Mouse (Mus musculus): Measurements from ENCODE around the gene Fibin.

The Fibin gene

GRCm38 (mm10) chr2:110362432-110363283 is at the start of gene Fibin:
Fibin (minus strand) TSS chr2:110363183.
- peak; percentile 21 for DNase-seq (ENCODE audit: low read depth, low spot score)

- DNase-seq (ENCODE audit: low read depth, low spot score), result no peak
Observed at GRCm38 (mm10) chr2:110411428-110411827, 48.4 kb upstream of the Fibin start.

- DNase-seq (ENCODE audit: low read depth, low spot score), result no peak
Observed at GRCm38 (mm10) chr2:110408757-110409156, 45.8 kb upstream of the Fibin start.

- DNase-seq (ENCODE audit: low read depth, low spot score), result no peak
Observed at GRCm38 (mm10) chr2:110392714-110393336, 29.8 kb upstream of the Fibin start.

GRCm38 (mm10) chr2:110390736-110391409 is 27.9 kb upstream of the Fibin start:
- DNase-seq (ENCODE audit: low read depth, low spot score), result no peak

- DNase-seq (ENCODE audit: low read depth, low spot score), result no peak
Observed at GRCm38 (mm10) chr2:110379811-110380210, 16.8 kb upstream of the Fibin start.

- DNase-seq (ENCODE audit: low read depth, low spot score), result no peak
Observed at GRCm38 (mm10) chr2:110376660-110377059, 13.7 kb upstream of the Fibin start.

GRCm38 (mm10) chr2:110375475-110375874 is 12.5 kb upstream of the Fibin start:
- no peak for DNase-seq (ENCODE audit: low read depth, low spot score)

- DNase-seq (ENCODE audit: low read depth, low spot score), result peak; percentile 26
Observed at GRCm38 (mm10) chr2:110373186-110373585, 10.2 kb upstream of the Fibin start.

- DNase-seq (ENCODE audit: low read depth, low spot score), result no peak
Observed at GRCm38 (mm10) chr2:110367382-110367887, 4.5 kb upstream of the Fibin start.

GRCm38 (mm10) chr2:110365401-110365800 is 2.4 kb upstream of the Fibin start:
- DNase-seq (ENCODE audit: low read depth, low spot score), result no peak

GRCm38 (mm10) chr2:110363855-110364254 is 872 bp upstream of the Fibin start:
- DNase-seq (ENCODE audit: low read depth, low spot score), result no peak

- DNase-seq (ENCODE audit: low read depth, low spot score), result no peak
Observed at GRCm38 (mm10) chr2:110353302-110353970, 9.5 kb downstream of the Fibin start.

GRCm38 (mm10) chr2:110351843-110352251 is 11.1 kb downstream of the Fibin start:
- DNase-seq (ENCODE audit: low read depth, low spot score), result no peak

GRCm38 (mm10) chr2:110351406-110351805 is 11.6 kb downstream of the Fibin start:
- DNase-seq (ENCODE audit: low read depth, low spot score), result no peak

- DNase-seq (ENCODE audit: low read depth, low spot score), result no peak
Observed at GRCm38 (mm10) chr2:110328953-110329352, 34.0 kb downstream of the Fibin start.

GRCm38 (mm10) chr2:110319949-110320348 is 43.0 kb downstream of the Fibin start:
- no peak for DNase-seq (ENCODE audit: low read depth, low spot score)

GRCm38 (mm10) chr2:110319266-110319665 is 43.7 kb downstream of the Fibin start:
- no peak for DNase-seq (ENCODE audit: low read depth, low spot score)

- no peak for DNase-seq (ENCODE audit: low read depth, low spot score)
Observed at GRCm38 (mm10) chr2:110318719-110319118, 44.3 kb downstream of the Fibin start.

GRCm38 (mm10) chr2:110316116-110316883 is 46.7 kb downstream of the Fibin start:
- peak; percentile 3 for DNase-seq (ENCODE audit: low read depth, low spot score)

Measured in R1 (cell line).